Mouse (Mus musculus) frontal cortex, adult (tissue): Measurements from ENCODE around the gene Ptp4a2.
"Not testable (repeated sequence)": the region's sequence is repeated elsewhere in the genome, so short reads cannot be mapped to it uniquely, and the experiment has no call there.

ENCODE experiments used
- ATAC-seq: cut with Nextera tagmentation; 2 replicates; pipeline ENCODE4 v1.9.2; 2017; ENCODE audit warnings: mild to moderate bottlenecking, moderate library complexity, mixed read lengths; ENCODE audit not compliant: low TSS enrichment

Ptp4a2 gene

GRCm38 (mm10) chr4:129810798-129811604, at the start of gene Ptp4a2:
Gene Ptp4a2, plus strand, starts transcription at chr4:129811219.
- ATAC-seq: no peak; the same call in 1 of the 2 replicates

GRCm38 (mm10) chr4:129761606-129762005, 49.4 kb upstream of the Ptp4a2 start:
- ATAC-seq: no peak

GRCm38 (mm10) chr4:129762496-129762895, 48.5 kb upstream of the Ptp4a2 start:
- ATAC-seq: not testable (repeated sequence)

- no peak for ATAC-seq
These were observed 45.7 kb upstream of the Ptp4a2 start for GRCm38 (mm10) chr4:129765351-129765750.

GRCm38 (mm10) chr4:129767782-129768181, 43.2 kb upstream of the Ptp4a2 start:
- no peak for ATAC-seq

- ATAC-seq: not testable (repeated sequence)
These were observed 42.3 kb upstream of the Ptp4a2 start for GRCm38 (mm10) chr4:129768742-129769141.

- no peak for ATAC-seq
These were observed 40.4 kb upstream of the Ptp4a2 start for GRCm38 (mm10) chr4:129770600-129770999.

- ATAC-seq: peak; percentile 55; the same call in 1 of the 2 replicates
These were observed 39.7 kb upstream of the Ptp4a2 start for GRCm38 (mm10) chr4:129771314-129771671.

- ATAC-seq: peak; percentile 91
These were observed 39.1 kb upstream of the Ptp4a2 start for GRCm38 (mm10) chr4:129771672-129772521.

- no peak; the same call in 1 of the 2 replicates for ATAC-seq
These were observed 28.9 kb upstream of the Ptp4a2 start for GRCm38 (mm10) chr4:129781881-129782675.

GRCm38 (mm10) chr4:129782857-129783331, 28.1 kb upstream of the Ptp4a2 start:
- ATAC-seq: no peak

GRCm38 (mm10) chr4:129783506-129783905, 27.5 kb upstream of the Ptp4a2 start:
- ATAC-seq: no peak

- peak; percentile 55; the same call in 1 of the 2 replicates for ATAC-seq
These were observed 25.8 kb upstream of the Ptp4a2 start for GRCm38 (mm10) chr4:129785178-129785577.

GRCm38 (mm10) chr4:129788693-129789092, 22.3 kb upstream of the Ptp4a2 start:
- ATAC-seq: no peak

GRCm38 (mm10) chr4:129789635-129790034, 21.4 kb upstream of the Ptp4a2 start:
- no peak for ATAC-seq

GRCm38 (mm10) chr4:129790475-129790874, 20.5 kb upstream of the Ptp4a2 start:
- ATAC-seq: no peak

- ATAC-seq: no peak
These were observed 19.6 kb upstream of the Ptp4a2 start for GRCm38 (mm10) chr4:129791399-129791798.

- ATAC-seq: no peak
These were observed 18.3 kb upstream of the Ptp4a2 start for GRCm38 (mm10) chr4:129792666-129793202.

- ATAC-seq: no peak
These were observed 17.2 kb upstream of the Ptp4a2 start for GRCm38 (mm10) chr4:129793713-129794329.

GRCm38 (mm10) chr4:129795151-129795860, 15.7 kb upstream of the Ptp4a2 start:
- ATAC-seq: peak; percentile 38; the same call in 1 of the 2 replicates
